Mouse (Mus musculus): ENCODE data around the gene 1700008P02Rik. TPM values are rescaled to one million over a fixed set of nuclear protein-coding genes. Genes with fewer than 3 reads are reported as not detected.
"Not testable (repeated sequence)": the region's sequence is repeated elsewhere in the genome, so short reads cannot be mapped to it uniquely, and the experiment has no call there.

Gene 1700008P02Rik
- polyA plus RNA-seq (2015; fragmentation: Nextera tagmentation; extraction: Ambion mirVana) = not detected in 2 replicates

GRCm38 (mm10) chr3:6620343-6620742 is at the start of gene 1700008P02Rik:
1700008P02Rik (minus strand) TSS chr3:6620443.
- no peak for ATAC-seq (ENCODE audit: borderline replicate concordance, extremely low read depth, low FRiP score, low TSS enrichment)
- WGBS = 91% methylated on average over 7 of the region's 7 CpGs
- H3K9me3 ChIP-seq = no peaks in the 10 kb centered on the region
- no peaks in the 10 kb centered on the region for H3K36me3 ChIP-seq
- no peak within 1 kb of the TSS for H3K27ac ChIP-seq
- H3K27me3 ChIP-seq = no peaks in the 10 kb centered on the region
- H3K4me2 ChIP-seq = no peak within 1 kb of the TSS
- H3K4me3 ChIP-seq = no peak within 1 kb of the TSS
- H3K9ac ChIP-seq = no peak within 1 kb of the TSS
- H3K4me1 ChIP-seq = no peaks in the 10 kb centered on the region

DNA sequence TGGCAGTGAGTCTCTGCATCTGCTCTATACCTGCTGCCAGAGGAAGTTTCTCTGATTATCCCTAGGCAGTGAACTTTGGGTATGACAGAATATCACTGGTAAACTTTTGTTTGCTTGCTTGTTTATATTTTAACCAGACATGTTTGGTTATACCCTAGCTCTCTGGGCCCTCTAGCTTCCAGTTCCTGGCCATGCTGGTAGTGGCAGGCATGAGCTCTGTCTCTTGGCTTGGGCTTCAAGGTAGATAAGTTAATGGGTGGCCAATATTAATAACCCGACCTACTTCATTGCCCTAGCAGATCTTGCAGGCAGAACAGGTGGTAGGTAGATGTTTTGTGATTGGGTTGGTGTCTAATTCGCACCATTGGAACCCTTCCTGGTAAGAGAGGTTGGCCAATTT is 29.2 kb upstream of the 1700008P02Rik start:
- no peak overlapping the region for H3K9ac ChIP-seq
- ATAC-seq (ENCODE audit: borderline replicate concordance, extremely low read depth, low FRiP score, low TSS enrichment) = no peak
- no peak overlapping the region for H3K4me3 ChIP-seq
- H3K27ac ChIP-seq = no peak overlapping the region
- H3K36me3 ChIP-seq = no peaks in the 10 kb centered on the region
- H3K27me3 ChIP-seq = no peaks in the 10 kb centered on the region
- H3K4me1 ChIP-seq = no peaks in the 10 kb centered on the region
- 66% methylated on average over 2 of the region's 2 CpGs for WGBS
- H3K4me2 ChIP-seq = no peak overlapping the region
- no peaks in the 10 kb centered on the region for H3K9me3 ChIP-seq

- H3K4me2 ChIP-seq; H3K27me3 ChIP-seq; H3K27ac ChIP-seq; H3K9ac ChIP-seq; H3K4me1 ChIP-seq; H3K4me3 ChIP-seq; ATAC-seq (ENCODE audit: borderline replicate concordance, extremely low read depth, low FRiP score, low TSS enrichment); H3K36me3 ChIP-seq; H3K9me3 ChIP-seq: not testable (repeated sequence)
These were observed 17.9 kb upstream of the 1700008P02Rik start for GRCm38 (mm10) chr3:6638151-6638550.

DNA sequence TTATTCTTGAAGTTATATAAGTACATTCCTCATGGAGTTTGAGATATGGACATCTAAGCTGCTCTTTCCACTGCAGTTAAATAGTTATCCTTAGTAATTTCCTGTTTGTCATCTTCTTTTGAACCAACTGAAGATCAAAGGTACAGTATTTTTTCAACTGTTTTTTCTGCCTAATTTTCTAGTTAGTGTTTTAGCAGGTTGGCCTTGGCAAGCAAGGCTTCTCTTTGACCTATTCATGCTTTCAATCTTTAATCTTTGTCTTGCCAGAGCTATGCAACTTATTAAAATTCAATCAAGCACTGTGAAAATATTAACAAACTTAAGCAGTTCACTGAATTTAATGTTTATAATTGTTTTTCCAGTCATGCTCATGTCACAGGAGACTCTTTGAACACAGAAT is 14.0 kb upstream of the 1700008P02Rik start:
- H3K4me2 ChIP-seq = no peak overlapping the region
- no peak for ATAC-seq (ENCODE audit: borderline replicate concordance, extremely low read depth, low FRiP score, low TSS enrichment)
- H3K4me3 ChIP-seq = no peak overlapping the region
- H3K4me1 ChIP-seq = no peaks in the 10 kb centered on the region
- no peaks in the 10 kb centered on the region for H3K9me3 ChIP-seq
- no peak overlapping the region for H3K27ac ChIP-seq
- no peaks in the 10 kb centered on the region for H3K27me3 ChIP-seq
- H3K9ac ChIP-seq = no peak overlapping the region
- no peaks in the 10 kb centered on the region for H3K36me3 ChIP-seq

GRCm38 (mm10) chr3:6617881-6618280 is 2.4 kb downstream of the 1700008P02Rik start:
- H3K4me2 ChIP-seq = no peak overlapping the region
- no peak for ATAC-seq (ENCODE audit: borderline replicate concordance, extremely low read depth, low FRiP score, low TSS enrichment)
- no peaks in the 10 kb centered on the region for H3K9me3 ChIP-seq
- H3K4me1 ChIP-seq = no peaks in the 10 kb centered on the region
- no peaks in the 10 kb centered on the region for H3K36me3 ChIP-seq
- no peak overlapping the region for H3K4me3 ChIP-seq
- H3K27me3 ChIP-seq = no peaks in the 10 kb centered on the region
- H3K9ac ChIP-seq = no peak overlapping the region
- H3K27ac ChIP-seq = no peak overlapping the region

All from lung, embryonic 15.5 days (tissue).